ENCODE assay signal across 25 mouse cellular contexts in genomic region chr7:140095556-140095955, GRCm38 (mm10). TPM values are rescaled to one million over a fixed set of nuclear protein-coding genes. Genes with fewer than 3 reads are reported as not detected.
DNase-seq lines count a peak whose midpoint lies in the region; ATAC-seq and TF ChIP-seq lines count a peak whose summit lies in the region.
"Had no signal": no experiment of that assay in that cellular context is flagged by ENCODE, and none has a peak within 500 bp of the region (broad histone marks: within the 10 kb centered on the region; RNA-seq: fewer than 3 reads in every experiment).

No protein-coding gene starts in this region.

- no peak overlapping the region for H3K4me3 ChIP-seq in hindbrain, embryonic 16.5 days (ENCODE audit: low read length)
- no peak overlapping the region for H3K4me3 ChIP-seq in hindbrain, embryonic 12.5 days
- H3K4me3 ChIP-seq: embryonic facial prominence, embryonic 15.5 days; hindbrain, embryonic 10.5 days; neural tube, embryonic 13.5 days had no signal

- 36% methylated on average over 1 of the region's 1 CpGs for WGBS in hindbrain, embryonic 16.5 days
- WGBS in hindbrain, embryonic 12.5 days = 62% methylated on average over 1 of the region's 1 CpGs

- H3K9ac ChIP-seq in hindbrain, embryonic 16.5 days (ENCODE audit: low read depth, low read length) = no peak overlapping the region
- H3K9ac ChIP-seq in hindbrain, embryonic 12.5 days = no peak overlapping the region
- H3K9ac ChIP-seq: embryonic facial prominence, embryonic 15.5 days; neural tube, embryonic 13.5 days had no signal

- H3K27me3 ChIP-seq in hindbrain, embryonic 16.5 days (replicated peaks; ENCODE audit: control insufficient read depth, insufficient read depth, low read length) = no peaks in the 10 kb centered on the region
- H3K27me3 ChIP-seq in hindbrain, embryonic 12.5 days = no peaks in the 10 kb centered on the region
- H3K27me3 ChIP-seq: embryonic facial prominence, embryonic 15.5 days; neural tube, embryonic 13.5 days had no signal

- H3K36me3 ChIP-seq in hindbrain, embryonic 16.5 days (ENCODE audit: control insufficient read depth, insufficient read depth, low read length) = 0 out of 2 replicates have a peak, but pooled peaks cover 3% of the 10 kb centered on the region
- H3K36me3 ChIP-seq in hindbrain, embryonic 12.5 days = no peaks in the 10 kb centered on the region
- H3K36me3 ChIP-seq: embryonic facial prominence, embryonic 15.5 days; hindbrain, embryonic 10.5 days; neural tube, embryonic 13.5 days had no signal

- no peak overlapping the region for H3K27ac ChIP-seq in hindbrain, embryonic 16.5 days (ENCODE audit: low read depth, low read length)
- no peak overlapping the region for H3K27ac ChIP-seq in hindbrain, embryonic 12.5 days
- H3K27ac ChIP-seq: embryonic facial prominence, embryonic 15.5 days; hindbrain, embryonic 10.5 days; macrophage; neural tube, embryonic 13.5 days had no signal

- no peak for TF ChIP-seq POLR2A in brain, embryonic 14.5 days (IDR thresholded peaks at IDR 0.05; ENCODE audit: borderline replicate concordance, extremely low read depth, insufficient read depth, insufficient read length, poor library complexity, severe bottlenecking)

- ATAC-seq in hindbrain, embryonic 16.5 days = 0 out of 2 replicates have a peak, but pooled peaks have one; percentile 37
- no peak for ATAC-seq in hindbrain, embryonic 12.5 days (ENCODE audit: low FRiP score)
- ATAC-seq: activated CD4-positive, CD25-positive, alpha-beta regulatory T cell, adult 4 months; forebrain, embryonic 16.5 days had no signal

- H3K9me3 ChIP-seq in hindbrain, embryonic 16.5 days (ENCODE audit: control insufficient read depth, low read length) = no peaks in the 10 kb centered on the region
- no peaks in the 10 kb centered on the region for H3K9me3 ChIP-seq in hindbrain, embryonic 12.5 days (replicated peaks)
- H3K9me3 ChIP-seq: embryonic facial prominence, embryonic 15.5 days; G1E; hindbrain, embryonic 10.5 days; neural tube, embryonic 13.5 days had no signal

- DNase-seq in brain, embryonic 14.5 days (ENCODE audit: low read depth) = peak; percentile 31
- peak; percentile 82 for DNase-seq in kidney, adult 18-20 months
- peak; percentile 83 for DNase-seq in kidney, postnatal 10 days
- no peak for DNase-seq in right cerebral cortex, postnatal 10 days (ENCODE audit: low spot score in 2 of 2)
- no peak for DNase-seq in layer of hippocampus, adult 18-20 months (ENCODE audit: low spot score in 2 of 2)
- DNase-seq in lung, postnatal 4 days = no peak
- DNase-seq: adrenal gland, postnatal 10 days; cerebellum, postnatal 25 days; gastrocnemius, postnatal 36 days; liver; lung, adult 18-20 months; midbrain, embryonic 14.5 days; retina, postnatal 1 day; thymus, postnatal 25 days had no signal

- no peaks in the 10 kb centered on the region for H3K4me1 ChIP-seq in hindbrain, embryonic 16.5 days (ENCODE audit: control insufficient read depth, insufficient read depth, low read depth, low read length)
- H3K4me1 ChIP-seq in hindbrain, embryonic 12.5 days = no peaks in the 10 kb centered on the region
- H3K4me1 ChIP-seq: embryonic facial prominence, embryonic 15.5 days; neural tube, embryonic 13.5 days had no signal

- no peak for TF ChIP-seq CTCF in brain, embryonic 14.5 days (IDR thresholded peaks at IDR 0.05; ENCODE audit: borderline replicate concordance, extremely low read depth, insufficient read depth, insufficient read length)

- H3K4me2 ChIP-seq in hindbrain, embryonic 16.5 days (ENCODE audit: low read length) = no peak overlapping the region
- H3K4me2 ChIP-seq in hindbrain, embryonic 12.5 days (replicated peaks) = no peak overlapping the region
- H3K4me2 ChIP-seq: embryonic facial prominence, embryonic 15.5 days; neural tube, embryonic 13.5 days had no signal

RNA-seq across cellular contexts. Expression of gene Prap1, which starts 2.4 kb away (rescaled TPM):
- polyA plus RNA-seq in hindbrain, embryonic 16.5 days (2015; fragmentation: Nextera tagmentation; extraction: Ambion mirVana) = not detected in 2 replicates
- polyA plus RNA-seq in hindbrain, embryonic 12.5 days (2016; fragmentation: Nextera tagmentation; extraction: Ambion mirVana) = not detected in 2 replicates
- polyA plus RNA-seq in brain, embryonic 14.5 days (2012; rRNA removed) = 6.4 TPM in 1 of 2 replicates, not detected in the other
- total RNA-seq in layer of hippocampus, adult 18-20 months (2021) = not detected
- total RNA-seq: adrenal gland, postnatal 10 days; G1E; gastrocnemius, postnatal 36 days; layer of hippocampus, postnatal 25 days; left cerebral cortex, postnatal 25 days had no signal
- polyA plus RNA-seq: activated CD4-positive, CD25-positive, alpha-beta regulatory T cell, adult 4 months; forebrain, embryonic 16.5 days; G1E; hindbrain, embryonic 10.5 days; macrophage; midbrain, embryonic 14.5 days; neural tube, embryonic 13.5 days had no signal

RNA-seq across cellular contexts. Expression of gene Fuom, which starts 6.7 kb away (rescaled TPM):
- polyA plus RNA-seq in hindbrain, embryonic 16.5 days (2015; fragmentation: Nextera tagmentation; extraction: Ambion mirVana) = 39.9 and 43.1 TPM in 2 replicates
- 21.8 and 24.7 TPM in 2 replicates for polyA plus RNA-seq in hindbrain, embryonic 12.5 days (2016; fragmentation: Nextera tagmentation; extraction: Ambion mirVana)
- polyA plus RNA-seq in brain, embryonic 14.5 days (2012; rRNA removed) = 25.3 and 25.7 TPM in 2 replicates
- total RNA-seq in layer of hippocampus, adult 18-20 months (2021) = 10 to 100 TPM; 41.7 to 43.4 TPM

RNA-seq across cellular contexts. Expression of gene Caly, which starts 13.2 kb away (rescaled TPM):
- 351 and 430 TPM in 2 replicates for polyA plus RNA-seq in hindbrain, embryonic 16.5 days (2015; fragmentation: Nextera tagmentation; extraction: Ambion mirVana)
- polyA plus RNA-seq in hindbrain, embryonic 12.5 days (2016; fragmentation: Nextera tagmentation; extraction: Ambion mirVana) = 24.8 and 25.1 TPM in 2 replicates
- polyA plus RNA-seq in brain, embryonic 14.5 days (2012; rRNA removed) = 146 and 172 TPM in 2 replicates
- total RNA-seq in layer of hippocampus, adult 18-20 months (2021) = 100 to 1,000 TPM; 269 to 293 TPM
- total RNA-seq: G1E had no signal
- polyA plus RNA-seq: activated CD4-positive, CD25-positive, alpha-beta regulatory T cell, adult 4 months; G1E; macrophage had no signal

RNA-seq across cellular contexts. Expression of gene Paox, which starts 20.0 kb away (rescaled TPM):
- 8.9 and 9.9 TPM in 2 replicates for polyA plus RNA-seq in hindbrain, embryonic 16.5 days (2015; fragmentation: Nextera tagmentation; extraction: Ambion mirVana)
- 12.9 and 18.1 TPM in 2 replicates for polyA plus RNA-seq in hindbrain, embryonic 12.5 days (2016; fragmentation: Nextera tagmentation; extraction: Ambion mirVana)
- 5.1 and 6.0 TPM in 2 replicates for polyA plus RNA-seq in brain, embryonic 14.5 days (2012; rRNA removed)
- 1 to 10 TPM; 4.7 to 5.2 TPM for total RNA-seq in layer of hippocampus, adult 18-20 months (2021)

RNA-seq across cellular contexts. Expression of gene Echs1, which starts 20.7 kb away (rescaled TPM):
- polyA plus RNA-seq in hindbrain, embryonic 16.5 days (2015; fragmentation: Nextera tagmentation; extraction: Ambion mirVana) = 124 and 128 TPM in 2 replicates
- polyA plus RNA-seq in hindbrain, embryonic 12.5 days (2016; fragmentation: Nextera tagmentation; extraction: Ambion mirVana) = 134 and 148 TPM in 2 replicates
- polyA plus RNA-seq in brain, embryonic 14.5 days (2012; rRNA removed) = 74.9 and 75.4 TPM in 2 replicates
- total RNA-seq in layer of hippocampus, adult 18-20 months (2021) = 10 to 100 TPM; 63.7 to 66.6 TPM

Comparison
In these comparisons a context has a peak if more than half of its experiments do, and no peak if none do; other contexts are left out.
1. DNase-seq: peak in brain, embryonic 14.5 days (single experiment), kidney, adult 18-20 months (single experiment) and kidney, postnatal 10 days (single experiment); none in right cerebral cortex, postnatal 10 days (0 of 2), layer of hippocampus, adult 18-20 months (0 of 2) and lung, postnatal 4 days (0 of 2).